Mouse (Mus musculus): ENCODE data around the gene Gng2.
"Not testable (repeated sequence)": the region's sequence is repeated elsewhere in the genome, so short reads cannot be mapped to it uniquely, and the experiment has no call there.

Gene Gng2

GRCm38 (mm10) chr14:19938545-19938944 is 38.9 kb downstream of the Gng2 start:
- no peak for DNase-seq (ENCODE audit: low spot score in 2 of 2)

- no peak for DNase-seq (ENCODE audit: low spot score in 2 of 2)
Measured at GRCm38 (mm10) chr14:19935084-19935483, 42.3 kb downstream of the Gng2 start.

GRCm38 (mm10) chr14:19933314-19933713 is 44.1 kb downstream of the Gng2 start:
- no peak for DNase-seq (ENCODE audit: low spot score in 2 of 2)

- peak; percentile 8 to 11 for DNase-seq (ENCODE audit: low spot score in 2 of 2)
Measured at GRCm38 (mm10) chr14:19927879-19928278, 49.5 kb downstream of the Gng2 start.

- DNase-seq (ENCODE audit: low spot score in 2 of 2), result no peak
Measured at GRCm38 (mm10) chr14:19927156-19927555, 50.3 kb downstream of the Gng2 start.

- no peak for DNase-seq (ENCODE audit: low spot score in 2 of 2)
Measured at GRCm38 (mm10) chr14:19926312-19926711, 51.1 kb downstream of the Gng2 start.

GRCm38 (mm10) chr14:19925157-19925556 is 52.3 kb downstream of the Gng2 start:
- no peak for DNase-seq (ENCODE audit: low spot score in 2 of 2)

GRCm38 (mm10) chr14:19924086-19924485 is 53.3 kb downstream of the Gng2 start:
- no peak for DNase-seq (ENCODE audit: low spot score in 2 of 2)

- DNase-seq (ENCODE audit: low spot score in 2 of 2), result no peak
Measured at GRCm38 (mm10) chr14:19920254-19920691, 57.2 kb downstream of the Gng2 start.

GRCm38 (mm10) chr14:19919789-19920188 is 57.6 kb downstream of the Gng2 start:
- DNase-seq (ENCODE audit: low spot score in 2 of 2), result no peak

- no peak for DNase-seq (ENCODE audit: low spot score in 2 of 2)
Measured at GRCm38 (mm10) chr14:19917534-19917933, 59.9 kb downstream of the Gng2 start.

GRCm38 (mm10) chr14:19916315-19916714 is 61.1 kb downstream of the Gng2 start:
- DNase-seq (ENCODE audit: low spot score in 2 of 2), result no peak

- no peak for DNase-seq (ENCODE audit: low spot score in 2 of 2)
Measured at GRCm38 (mm10) chr14:19912891-19913290, 64.5 kb downstream of the Gng2 start.

GRCm38 (mm10) chr14:19905615-19906014 is 71.8 kb downstream of the Gng2 start:
- DNase-seq (ENCODE audit: low spot score in 2 of 2), result peak in 1 of 2 experiments; percentile 8

- DNase-seq (ENCODE audit: low spot score in 2 of 2), result no peak
Measured at GRCm38 (mm10) chr14:19904821-19905220, 72.6 kb downstream of the Gng2 start.

- no peak for DNase-seq (ENCODE audit: low spot score in 2 of 2)
Measured at GRCm38 (mm10) chr14:19904031-19904430, 73.4 kb downstream of the Gng2 start.

GRCm38 (mm10) chr14:19900492-19900891 is 76.9 kb downstream of the Gng2 start:
- no peak for DNase-seq (ENCODE audit: low spot score in 2 of 2)

GRCm38 (mm10) chr14:19887569-19887968 is 89.9 kb downstream of the Gng2 start:
- no peak for DNase-seq (ENCODE audit: low spot score in 2 of 2)

- DNase-seq (ENCODE audit: low spot score in 2 of 2), result not testable (repeated sequence)
Measured at GRCm38 (mm10) chr14:19884431-19884830, 93.0 kb downstream of the Gng2 start.

- no peak for DNase-seq (ENCODE audit: low spot score in 2 of 2)
Measured at GRCm38 (mm10) chr14:19874201-19874807, 103.1 kb downstream of the Gng2 start.

GRCm38 (mm10) chr14:19867286-19867935 is 110.0 kb downstream of the Gng2 start:
- no peak for DNase-seq (ENCODE audit: low spot score in 2 of 2)

GRCm38 (mm10) chr14:19865121-19865520 is 112.3 kb downstream of the Gng2 start:
- DNase-seq (ENCODE audit: low spot score in 2 of 2), result not testable (repeated sequence)

- DNase-seq (ENCODE audit: low spot score in 2 of 2), result no peak
Measured at GRCm38 (mm10) chr14:19861311-19862080, 115.9 kb downstream of the Gng2 start.

All from spleen, postnatal 36 days (tissue).